Mouse (Mus musculus) lung, postnatal 10 days (tissue): ENCODE measurements around the gene Dars.

ENCODE experiments used
- DNase-seq: peaks from one replicate; pipeline ENCODE4 v3.0.0; 2021

Gene Dars

DNA sequence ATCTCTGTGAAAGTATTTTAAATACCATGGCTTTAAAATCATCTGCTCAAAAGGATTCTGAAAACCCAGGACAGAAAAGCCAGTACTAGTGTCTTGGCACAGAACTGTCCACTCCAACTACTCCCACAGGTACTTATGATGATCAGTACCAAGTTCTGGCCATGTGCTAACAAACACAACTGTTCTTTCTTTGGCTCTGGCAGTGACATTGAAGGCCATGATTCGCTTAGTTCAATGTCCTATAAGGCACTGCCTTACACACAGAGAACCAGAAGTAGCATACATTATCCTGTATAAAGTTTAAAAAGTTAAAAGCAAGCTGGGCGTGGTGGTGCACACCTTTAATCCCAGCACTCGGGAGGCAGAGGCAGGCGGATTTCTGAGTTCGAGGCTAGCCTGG is 6.0 kb downstream of the Dars start:
- DNase-seq: no peak

DNA sequence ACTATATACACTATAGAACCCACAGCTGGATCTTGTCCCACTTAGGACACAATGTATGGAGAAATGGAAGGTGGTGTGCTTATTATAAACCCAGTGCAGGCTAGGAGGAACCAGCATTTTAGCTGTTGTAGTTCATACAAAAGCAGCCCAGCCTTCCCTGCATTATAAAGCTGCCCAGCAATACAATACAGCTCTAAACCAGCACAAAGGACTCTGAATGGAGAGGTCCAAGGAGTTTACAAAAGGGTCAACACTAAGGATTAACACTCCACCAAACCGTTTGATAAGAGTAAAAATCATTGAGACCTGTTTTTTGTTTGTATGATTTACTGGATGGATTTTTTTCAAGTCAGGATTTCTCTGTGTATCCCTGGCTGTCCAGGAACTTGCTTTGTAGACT is 10.3 kb downstream of the Dars start:
- no peak for DNase-seq

GRCm38 (mm10) chr1:128405675-128406074 is 11.5 kb downstream of the Dars start:
- no peak for DNase-seq

- DNase-seq: peak; percentile 32
Observed at GRCm38 (mm10) chr1:128405041-128405481, 12.1 kb downstream of the Dars start.

DNA sequence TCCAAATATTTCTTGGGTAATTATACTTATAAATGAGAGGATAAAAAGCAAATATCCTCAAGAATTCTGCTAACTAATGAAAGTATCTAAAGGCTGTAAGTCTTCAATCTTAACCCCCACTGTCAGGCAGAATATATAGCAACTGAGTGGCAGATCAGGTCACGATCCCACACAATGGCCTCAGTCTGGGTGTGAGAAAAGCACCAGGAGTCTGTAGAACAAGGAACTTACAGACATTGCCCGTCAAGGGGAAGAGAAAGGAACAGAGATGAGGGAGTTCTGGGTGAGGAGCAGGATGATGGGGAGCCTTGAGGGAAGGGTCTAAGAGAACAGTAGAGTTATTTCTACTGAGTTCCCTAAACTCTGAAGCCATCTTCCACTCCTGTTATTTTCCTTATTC is 16.2 kb downstream of the Dars start:
- no peak for DNase-seq

DNA sequence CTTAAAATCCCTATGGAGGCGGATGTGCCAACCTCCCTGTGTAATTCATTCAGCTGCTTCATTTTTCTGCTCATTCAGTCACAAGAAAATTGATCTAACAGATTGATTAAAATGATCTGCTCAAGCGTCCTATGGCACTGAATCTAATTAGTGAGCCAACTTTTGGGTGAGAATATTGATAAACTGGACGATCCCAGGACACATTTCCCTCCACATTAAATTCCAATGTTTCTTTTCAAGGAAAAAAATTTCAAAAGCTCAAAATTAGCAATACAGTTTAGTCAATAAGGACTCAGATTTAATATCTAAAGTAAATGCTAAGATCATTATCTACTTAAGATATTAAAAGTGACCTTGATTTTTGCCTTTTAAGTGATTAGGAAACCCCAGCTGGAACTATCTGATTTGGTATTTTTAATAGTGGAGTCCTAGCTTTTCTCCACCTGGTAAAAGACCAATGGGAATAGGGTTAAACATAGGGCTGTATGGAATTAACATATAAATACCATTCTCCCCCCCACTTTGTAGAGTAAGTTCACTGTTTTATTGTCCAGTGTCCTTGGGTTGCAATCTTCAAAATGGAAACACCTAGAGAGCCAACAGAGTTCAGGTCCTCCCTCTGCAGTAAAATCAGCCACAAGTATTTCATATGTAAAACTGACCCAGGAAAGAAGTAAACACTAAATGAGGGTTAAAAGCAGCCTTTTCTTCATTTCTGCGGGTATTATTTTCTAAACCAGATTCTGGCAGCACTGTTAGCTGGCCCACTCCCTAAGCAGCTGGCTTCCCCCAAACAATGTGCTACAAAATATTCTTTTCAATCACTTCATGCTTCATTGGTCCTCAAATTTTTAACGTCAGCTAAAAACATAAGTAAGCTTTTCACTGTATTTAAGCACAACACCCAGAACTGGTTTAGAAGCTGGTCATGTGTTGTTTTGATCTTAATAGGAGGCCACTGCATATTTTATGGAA is 16.9 kb downstream of the Dars start:
- DNase-seq: no peak

GRCm38 (mm10) chr1:128398738-128399445 is 18.3 kb downstream of the Dars start:
- no peak for DNase-seq

DNA sequence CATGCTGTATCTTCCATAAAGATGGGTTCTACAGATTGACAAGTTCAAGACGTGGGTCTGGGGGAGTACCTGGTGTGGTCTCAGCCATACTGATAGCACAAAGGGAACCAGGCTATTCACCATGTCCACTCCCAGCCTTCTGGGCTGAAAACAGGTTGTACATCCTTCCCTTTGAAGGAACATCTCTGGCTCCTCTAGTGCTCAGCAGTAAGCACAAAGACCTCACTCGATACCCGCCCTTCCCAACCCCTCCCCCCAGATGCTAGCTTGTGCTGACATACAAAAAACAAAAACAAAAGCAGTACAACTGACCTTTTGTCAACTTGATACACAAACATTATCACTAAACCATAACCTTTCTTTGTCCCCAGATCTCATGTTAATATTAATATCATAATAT is 22.5 kb downstream of the Dars start:
- DNase-seq: no peak

DNA sequence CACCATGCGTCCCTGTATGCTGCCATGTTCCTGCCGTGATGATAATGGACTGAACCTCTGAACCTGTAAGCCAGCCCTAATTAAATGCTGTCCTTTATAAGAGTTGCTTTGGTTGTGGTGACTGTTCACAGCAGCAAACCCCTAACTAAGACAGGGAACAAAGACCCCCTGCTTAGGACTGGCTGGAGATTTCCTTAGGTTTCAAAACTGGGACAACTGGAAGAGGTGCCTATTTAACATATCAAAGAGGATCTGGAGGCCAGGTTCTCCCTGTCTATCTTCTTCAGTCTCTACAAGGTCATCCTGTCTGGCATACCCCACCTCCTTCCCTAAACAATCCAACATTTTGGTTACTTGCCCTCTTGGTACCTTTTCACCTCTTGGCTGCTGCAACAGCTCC is 24.8 kb downstream of the Dars start:
- DNase-seq: no peak

- DNase-seq: no peak
Observed at GRCm38 (mm10) chr1:128386487-128386886, 30.7 kb downstream of the Dars start.

DNA sequence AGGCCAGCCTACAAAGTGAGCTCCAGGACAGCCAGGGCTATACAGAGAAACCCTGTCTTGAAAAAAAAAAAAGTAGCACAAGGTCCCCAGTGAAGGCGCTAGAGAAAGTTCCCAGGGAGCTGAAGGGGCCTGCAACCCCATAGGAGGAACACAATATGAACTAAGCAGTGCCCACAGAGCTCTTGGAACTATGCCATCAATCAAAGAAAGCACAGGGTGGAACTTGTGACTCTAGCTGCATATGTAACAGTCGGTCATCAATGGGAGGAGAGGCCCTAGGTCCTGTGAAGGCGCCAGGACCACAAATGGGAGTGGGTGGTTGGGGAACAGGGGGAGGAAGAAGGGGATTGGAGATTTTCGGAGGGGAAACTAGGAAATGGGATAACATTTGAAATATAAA is 40.3 kb downstream of the Dars start:
- no peak for DNase-seq

- DNase-seq: no peak
Observed at GRCm38 (mm10) chr1:128372143-128372860, 44.9 kb downstream of the Dars start.

DNA sequence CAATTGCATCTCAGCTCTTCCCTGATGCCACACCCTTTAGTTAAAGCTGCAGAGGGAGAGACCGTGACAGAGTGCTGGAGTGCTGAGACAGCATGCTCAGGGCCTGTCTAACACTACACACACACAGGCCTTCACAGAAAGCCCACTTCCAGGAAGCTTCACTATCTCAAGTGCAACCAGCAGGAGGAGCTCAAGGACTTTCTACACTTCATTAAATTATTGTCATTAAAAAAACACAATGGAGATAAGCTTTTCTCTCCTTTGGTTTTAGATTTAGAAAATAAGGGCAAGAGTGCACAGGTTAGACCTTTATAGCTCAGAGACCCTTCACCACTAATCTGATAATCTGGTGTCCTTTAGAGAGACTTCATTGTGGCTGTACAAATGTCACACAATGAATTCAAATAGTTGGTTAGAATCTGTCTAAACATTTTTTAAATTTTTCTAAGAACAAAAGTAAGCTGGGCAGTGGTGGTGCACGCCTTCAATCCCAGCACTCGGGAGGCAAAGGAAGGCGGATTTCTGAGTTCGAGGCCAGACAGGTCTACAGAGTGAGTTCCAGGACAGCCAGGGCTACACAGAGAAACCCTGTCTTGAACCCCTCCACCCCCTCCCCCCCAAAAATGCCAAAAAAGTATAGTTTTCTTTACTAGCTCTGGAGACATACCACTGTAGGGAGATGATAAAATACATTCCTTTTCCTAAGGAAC is 48.3 kb downstream of the Dars start:
- peak; percentile 81 for DNase-seq

GRCm38 (mm10) chr1:128360601-128361000 is 56.6 kb downstream of the Dars start:
- DNase-seq: no peak

GRCm38 (mm10) chr1:128359554-128360376 is 57.4 kb downstream of the Dars start, which contains the start of gene Mcm6:
Mcm6 (minus strand) TSS chr1:128359664.
- peak; percentile 97 for DNase-seq

- DNase-seq: peak; percentile 10
Observed at GRCm38 (mm10) chr1:128358916-128359553, 58.1 kb downstream of the Dars start.

DNA sequence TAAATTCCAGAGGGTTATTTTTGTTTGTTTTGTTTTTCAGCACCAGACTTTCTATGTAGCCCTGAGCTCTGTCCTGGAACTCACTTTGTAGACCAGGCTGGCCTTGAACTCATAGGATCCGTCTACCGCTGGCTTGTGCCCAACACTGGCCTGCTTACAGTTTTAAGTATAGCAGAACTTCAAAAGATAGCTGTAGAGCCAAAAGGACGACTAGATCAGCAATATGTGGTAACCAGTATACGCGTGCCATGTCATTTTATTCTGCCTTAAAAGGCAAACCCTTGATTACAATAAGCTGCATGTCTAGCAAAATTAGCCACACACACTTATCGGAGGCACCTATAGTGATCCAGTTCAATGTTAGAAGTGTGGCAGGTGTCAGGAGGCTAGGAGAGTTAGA is 58.9 kb downstream of the Dars start:
- DNase-seq: no peak

DNA sequence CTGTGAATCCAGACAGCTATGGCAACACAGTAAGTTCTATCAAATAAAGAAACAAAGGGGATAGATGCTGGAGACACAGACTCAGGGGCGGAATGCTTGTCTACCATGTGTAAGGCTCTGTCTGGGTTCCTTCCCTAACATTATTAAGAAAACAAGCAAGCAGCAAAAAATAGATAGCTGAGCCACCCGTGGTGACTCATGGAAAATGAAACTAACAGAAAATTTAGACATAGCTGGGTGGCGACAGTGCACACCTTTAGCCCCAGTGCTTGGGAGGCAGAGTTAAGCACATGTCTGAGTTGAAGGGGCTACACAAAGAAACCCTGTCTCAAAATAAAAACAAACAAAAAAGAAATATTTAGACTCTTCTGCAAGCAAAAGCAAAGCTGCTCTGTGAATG is 59.7 kb downstream of the Dars start:
- no peak for DNase-seq

DNA sequence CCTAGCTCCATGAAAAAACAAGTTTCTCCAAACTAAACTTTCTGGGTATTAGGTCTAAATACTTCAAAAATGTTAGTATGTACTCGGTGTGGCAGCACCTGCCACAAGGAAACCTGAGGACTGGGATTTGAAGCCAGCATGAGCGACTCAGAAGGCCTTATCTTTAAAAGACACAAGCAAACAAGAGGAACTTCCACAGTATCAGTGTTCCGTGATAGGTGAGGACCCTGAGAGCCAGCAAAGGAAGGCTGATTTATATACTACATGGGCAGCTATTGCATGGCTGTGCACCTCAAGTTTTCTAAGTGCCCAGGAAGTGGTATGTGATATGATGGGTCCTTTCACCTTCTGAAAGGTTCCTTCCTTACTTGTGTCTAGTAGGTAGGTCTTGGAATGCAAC is 64.1 kb downstream of the Dars start:
- DNase-seq: no peak

DNA sequence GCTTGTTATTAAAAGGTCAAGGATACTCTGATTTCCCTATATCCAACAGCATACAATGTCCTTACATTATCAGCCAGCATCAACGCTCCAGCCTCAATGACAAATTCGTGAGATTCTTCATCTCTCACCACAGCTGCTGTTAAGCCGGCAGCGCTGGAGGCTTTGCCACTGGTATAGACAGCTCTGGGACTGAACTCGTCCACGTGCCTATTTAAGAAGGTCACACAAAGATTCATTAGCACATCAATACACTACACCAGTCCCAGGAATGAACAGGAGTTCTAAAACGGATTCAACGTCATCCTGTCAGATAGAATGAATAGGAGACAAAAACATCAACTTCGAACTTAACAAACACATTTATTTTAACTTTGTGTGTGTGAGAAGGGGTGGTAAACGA is 72.9 kb downstream of the Dars start:
- no peak for DNase-seq

DNA sequence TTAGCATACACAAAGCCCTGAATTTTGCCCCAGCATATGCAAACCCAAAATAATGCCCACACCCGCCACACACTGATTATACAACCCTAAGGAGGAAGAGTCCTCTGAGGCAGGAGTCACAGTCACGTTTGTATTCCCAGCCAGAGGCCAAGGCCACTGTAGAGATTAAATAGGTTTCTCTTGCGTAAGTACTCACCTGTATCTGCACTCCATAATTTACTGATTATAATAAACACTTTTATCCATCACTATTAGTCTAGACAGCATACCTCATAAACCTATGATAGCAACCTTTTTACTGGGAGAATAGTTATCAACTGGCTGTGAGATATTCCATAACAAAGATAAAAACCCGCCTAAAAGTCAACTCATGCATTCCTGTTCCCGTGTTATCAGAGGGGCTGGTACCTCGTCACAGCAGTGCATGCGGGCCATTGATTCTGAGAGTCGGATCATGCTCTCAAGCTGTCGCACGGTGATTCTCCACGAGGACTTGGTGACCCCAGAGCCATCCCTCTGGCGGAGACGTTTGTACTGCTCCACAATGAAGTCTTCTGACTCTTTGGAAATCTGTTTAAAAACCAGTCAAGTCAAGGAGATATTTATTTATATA is 79.4 kb downstream of the Dars start:
- DNase-seq: no peak
